Mouse (Mus musculus) hindbrain, embryonic 12.5 days (tissue): ENCODE measurements around the gene Rel. TPM values are rescaled to one million over a fixed set of nuclear protein-coding genes. Genes with fewer than 3 reads are reported as not detected.
"Not testable (repeated sequence)": the region's sequence is repeated elsewhere in the genome, so short reads cannot be mapped to it uniquely, and the experiment has no call there.

ENCODE experiments used
- ATAC-seq: fragments of 200-750 bp; cut with Nextera tagmentation; 2 replicates; pipeline ENCODE4 v1.8.0; 2017; ENCODE audit warnings: moderate TSS enrichment; ENCODE audit not compliant: low FRiP score
- H3K27ac ChIP-seq: fragments of 300-500 bp; sonication (generic); 2 replicates; pipeline ENCODE4 v1.5.1; 2016; ENCODE audit warnings: mild to moderate bottlenecking
- H3K27me3 ChIP-seq: fragments of 300-500 bp; sonication (generic); 2 replicates; pipeline ENCODE4 v1.6.1; 2016; ENCODE audit warnings: mild to moderate bottlenecking
- H3K36me3 ChIP-seq: fragments of 300-500 bp; sonication (generic); 2 replicates; pipeline ENCODE4 v1.6.1; 2016; ENCODE audit warnings: mild to moderate bottlenecking
- H3K4me1 ChIP-seq: fragments of 300-500 bp; sonication (generic); 2 replicates; pipeline ENCODE4 v1.6.1; 2016
- H3K4me2 ChIP-seq: fragments of 300-500 bp; sonication (generic); replicated peaks from 2 replicates; pipeline ENCODE4 v1.6.1; 2016; ENCODE audit warnings: mild to moderate bottlenecking
- H3K4me3 ChIP-seq: fragments of 300-500 bp; sonication (generic); 2 replicates; pipeline ENCODE4 v1.5.1; 2016; ENCODE audit warnings: mild to moderate bottlenecking
- H3K9ac ChIP-seq: fragments of 300-500 bp; sonication (generic); 2 replicates; pipeline ENCODE4 v1.6.1; 2016; ENCODE audit warnings: mild to moderate bottlenecking, moderate library complexity
- H3K9me3 ChIP-seq: fragments of 300-500 bp; sonication (generic); replicated peaks from 2 replicates; pipeline ENCODE4 v1.6.1; 2016; ENCODE audit warnings: mild to moderate bottlenecking
- WGBS: fragments of 180-500 bp; shearing (Covaris S2); methylation state at CpG from one replicate; pipeline ENCODE4 v1.1.7; 2016; 5-methylcytosine and 5-hydroxymethylcytosine counted together
- polyA plus RNA-seq: library from polyadenylated mRNA; unstranded; fragments of >200 nt; fragmentation: Nextera tagmentation; extraction: Ambion mirVana; gene quantifications from 2 replicates; pipeline ENCODE4 v1.2.1, GENCODE M21; 2016

Rel gene
- polyA plus RNA-seq, 1 experiment from 2014 or later = 0.80 TPM

DNA sequence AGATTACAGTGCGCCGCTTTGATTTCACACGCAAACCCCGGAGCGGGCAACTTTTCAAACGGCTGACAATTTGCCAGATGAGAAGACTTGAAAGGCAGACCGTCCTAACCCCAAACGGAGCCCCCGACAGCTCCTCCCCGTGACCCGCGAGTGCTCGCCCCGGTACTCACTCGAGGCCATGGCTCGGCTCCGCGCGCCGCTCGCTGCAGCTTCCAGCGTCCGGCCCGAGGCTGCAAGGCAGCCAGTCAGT, 335 bp downstream of the Rel start:
- ATAC-seq = no peak
- H3K9me3 ChIP-seq = no peaks in the 10 kb centered on the region
- H3K27ac ChIP-seq = peak overlapping the region; percentile 89
- peak overlapping the region; percentile 80 for H3K4me2 ChIP-seq
- peaks cover 5% of the 10 kb centered on the region; the same call in 1 of the 2 replicates for H3K4me1 ChIP-seq
- peaks cover 5% of the 10 kb centered on the region; the same call in 1 of the 2 replicates for H3K27me3 ChIP-seq
- H3K36me3 ChIP-seq = no peaks in the 10 kb centered on the region
- peak overlapping the region; percentile 73 for H3K9ac ChIP-seq
- 1% methylated on average over 24 of the region's 24 CpGs for WGBS
- H3K4me3 ChIP-seq = peak overlapping the region; percentile 73

DNA sequence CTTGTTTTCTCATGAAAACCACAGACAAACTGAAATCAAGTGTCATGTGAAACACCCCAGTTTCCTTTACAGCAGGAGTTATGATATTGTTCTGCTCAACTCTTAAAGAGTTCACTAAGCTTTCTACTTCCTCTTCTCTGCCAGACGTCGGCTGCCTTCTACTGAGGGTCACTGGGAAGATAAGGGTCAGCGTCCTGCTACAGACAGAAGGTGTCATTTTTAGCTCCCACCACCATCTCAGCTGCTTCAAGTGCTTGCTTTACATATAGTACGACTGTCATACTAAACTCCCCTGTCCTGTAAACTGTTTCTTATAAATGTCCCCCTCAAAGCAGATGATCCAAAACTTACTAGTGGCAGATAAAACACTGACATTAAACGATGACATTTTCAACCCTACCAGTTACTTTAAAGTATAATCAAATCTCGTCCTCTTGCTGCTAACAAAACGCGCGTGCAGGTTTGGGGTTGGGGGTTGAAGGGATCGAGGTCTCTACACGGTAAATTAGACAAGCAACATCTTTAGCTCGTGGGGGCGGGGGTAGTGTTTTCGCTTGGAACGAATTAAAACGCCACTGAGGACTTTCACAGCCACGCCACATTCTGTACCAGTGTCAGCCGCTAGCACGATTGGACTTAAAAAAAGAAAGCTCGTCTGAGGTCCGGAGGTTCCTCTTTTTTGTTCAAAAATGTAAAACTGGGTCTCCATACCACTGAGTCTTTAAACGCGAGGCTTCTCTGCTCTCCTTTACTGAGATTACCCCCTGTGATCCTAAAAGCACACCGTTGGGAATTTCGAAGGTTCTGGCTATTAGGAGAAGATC, 872 bp downstream of the Rel start:
- peak overlapping the region; percentile 73 for H3K9ac ChIP-seq
- peak; percentile 27; the same call in 1 of the 2 replicates for ATAC-seq
- H3K36me3 ChIP-seq = no peaks in the 10 kb centered on the region
- peak overlapping the region; percentile 89; the same call in 1 of the 2 replicates for H3K27ac ChIP-seq
- peak overlapping the region; percentile 73 for H3K4me3 ChIP-seq
- under 1% methylated on average over 25 of the region's 25 CpGs for WGBS
- H3K27me3 ChIP-seq = peaks cover 5% of the 10 kb centered on the region; the same call in 1 of the 2 replicates
- peaks cover 5% of the 10 kb centered on the region; the same call in 1 of the 2 replicates for H3K4me1 ChIP-seq
- H3K9me3 ChIP-seq = no peaks in the 10 kb centered on the region
- peak overlapping the region; percentile 80 for H3K4me2 ChIP-seq

DNA sequence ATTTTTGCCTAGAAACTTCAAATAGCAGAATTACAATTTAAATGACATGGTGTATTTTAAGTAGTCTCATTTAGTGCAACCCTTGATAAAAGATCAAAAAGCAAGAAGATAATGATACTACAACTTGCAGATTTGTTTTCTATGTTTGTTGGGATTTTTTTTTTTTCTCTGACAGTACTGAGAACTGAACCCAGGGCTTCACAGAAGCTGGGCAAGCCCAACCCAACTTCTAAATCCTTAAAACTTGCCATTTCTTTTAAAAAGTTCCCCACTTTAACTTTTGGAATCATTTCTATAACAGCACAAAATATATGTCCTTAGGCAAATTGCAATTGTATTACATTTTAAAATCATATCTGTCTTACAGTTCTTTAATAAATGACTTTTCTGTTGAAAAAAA, 1.7 kb downstream of the Rel start:
- Histone ChIP-seq H3K27me3 (peaks cover 5% of the 10 kb centered on the region; the same call in 1 of the 2 replicates), H3K27ac (no peak overlapping the region), H3K36me3 (no peaks in the 10 kb centered on the region), H3K4me1 (peaks cover 5% of the 10 kb centered on the region; the same call in 1 of the 2 replicates), H3K4me3 (no peak overlapping the region), H3K9ac (no peak overlapping the region), H3K9me3 (no peaks in the 10 kb centered on the region), H3K4me2 (no peak overlapping the region)
- ATAC-seq = no peak

DNA sequence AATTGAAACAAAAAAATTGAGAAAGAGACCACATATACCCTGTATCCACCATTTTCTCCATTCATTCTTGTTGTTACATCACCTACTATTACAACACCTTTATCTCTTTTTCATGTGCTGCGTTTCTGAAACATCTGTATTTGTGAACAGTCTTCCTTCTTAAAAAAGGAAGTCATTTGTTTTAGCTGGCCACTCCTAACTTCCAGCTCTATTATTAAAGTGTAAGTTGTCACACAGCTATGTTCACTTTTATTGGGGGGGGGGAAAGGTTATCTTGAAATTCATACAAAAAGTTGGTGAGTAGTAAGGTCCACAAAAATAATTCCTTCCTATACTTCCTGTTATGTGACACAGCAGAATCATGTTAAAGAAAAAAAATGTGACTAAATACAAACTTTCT, 2.8 kb downstream of the Rel start:
- H3K27me3 ChIP-seq = peaks cover 4% of the 10 kb centered on the region; the same call in 1 of the 2 replicates
- no peak overlapping the region for H3K27ac ChIP-seq
- no peak overlapping the region for H3K4me2 ChIP-seq
- no peaks in the 10 kb centered on the region for H3K36me3 ChIP-seq
- ATAC-seq = no peak
- 88% methylated on average over 1 of the region's 1 CpGs for WGBS
- H3K9me3 ChIP-seq = no peaks in the 10 kb centered on the region
- peaks cover 5% of the 10 kb centered on the region; the same call in 1 of the 2 replicates for H3K4me1 ChIP-seq
- H3K9ac ChIP-seq = no peak overlapping the region
- H3K4me3 ChIP-seq = no peak overlapping the region

DNA sequence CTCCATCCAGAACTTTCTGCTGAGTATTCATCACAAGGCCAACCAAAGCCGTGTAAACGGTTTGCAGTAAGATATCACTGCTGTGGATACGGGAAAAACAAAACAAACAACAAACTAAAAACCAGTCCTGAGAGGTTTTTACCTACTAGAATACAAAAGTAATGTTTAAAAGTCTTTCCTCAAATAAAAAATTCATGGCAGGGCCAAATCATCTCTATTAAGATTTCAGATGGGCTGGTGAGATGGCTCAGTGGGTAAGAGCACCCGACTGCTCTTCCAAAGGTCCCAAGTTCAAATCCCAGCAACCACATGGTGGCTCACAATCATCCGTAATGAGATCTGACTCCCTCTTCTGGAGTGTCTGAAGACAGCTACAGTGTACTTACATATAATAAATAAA, 3.4 kb downstream of the Rel start:
- H3K4me1 ChIP-seq, H3K27me3 ChIP-seq, ATAC-seq, H3K4me3 ChIP-seq, H3K9me3 ChIP-seq, H3K9ac ChIP-seq, H3K4me2 ChIP-seq, H3K36me3 ChIP-seq, H3K27ac ChIP-seq: not testable (repeated sequence)
- 85% methylated on average over 5 of the region's 5 CpGs for WGBS

DNA sequence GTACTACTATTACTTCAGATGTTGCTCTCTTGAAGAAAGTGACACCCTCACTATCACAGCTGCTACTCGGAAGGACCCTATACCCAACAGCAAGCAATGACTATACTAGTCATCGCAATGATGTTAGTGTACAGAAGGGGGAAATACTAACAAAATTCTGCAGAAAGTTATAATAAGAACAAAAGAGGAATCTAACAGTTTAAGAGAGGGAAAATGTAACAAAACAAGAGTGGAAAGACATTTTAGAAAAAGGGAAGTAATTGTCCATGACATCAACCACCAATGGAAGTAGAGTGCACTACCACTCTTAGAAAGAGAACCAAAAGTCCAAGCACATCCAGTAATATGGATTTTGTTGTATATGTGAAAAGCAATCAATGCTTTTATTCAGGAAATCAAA, 8.1 kb downstream of the Rel start:
- H3K9me3 ChIP-seq = no peaks in the 10 kb centered on the region
- no peak overlapping the region for H3K4me2 ChIP-seq
- WGBS = 92% methylated on average over 2 of the region's 2 CpGs
- H3K36me3 ChIP-seq = no peaks in the 10 kb centered on the region
- no peak overlapping the region for H3K4me3 ChIP-seq
- no peak overlapping the region for H3K9ac ChIP-seq
- no peak overlapping the region for H3K27ac ChIP-seq
- H3K27me3 ChIP-seq = no peaks in the 10 kb centered on the region
- no peak for ATAC-seq
- H3K4me1 ChIP-seq = no peaks in the 10 kb centered on the region

DNA sequence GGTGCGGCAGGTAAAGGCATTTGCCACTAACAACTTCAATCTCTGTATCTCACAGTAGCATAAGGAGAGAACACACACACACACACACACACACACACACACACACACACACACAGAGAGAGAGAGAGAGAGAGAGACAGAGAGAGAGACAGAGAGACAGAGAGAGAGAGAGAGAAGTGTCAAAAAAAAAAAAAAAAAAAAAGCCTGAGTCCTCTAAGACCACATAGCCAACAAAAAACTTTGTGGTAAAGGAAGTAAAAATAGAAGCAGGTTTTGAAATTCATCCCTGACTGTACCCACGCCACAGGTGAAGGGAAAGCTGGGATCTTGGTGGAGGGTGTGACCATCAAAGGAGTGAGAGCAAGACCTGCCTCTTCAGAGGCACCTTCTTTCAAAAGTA, 12.6 kb downstream of the Rel start:
- Histone ChIP-seq H3K4me1 (no peaks in the 10 kb centered on the region), H3K4me3 (no peak overlapping the region), H3K27ac (no peak overlapping the region), H3K36me3 (no peaks in the 10 kb centered on the region), H3K9me3 (no peaks in the 10 kb centered on the region), H3K9ac (no peak overlapping the region), H3K4me2 (no peak overlapping the region), H3K27me3 (no peaks in the 10 kb centered on the region)
- WGBS = 80% methylated on average over 2 of the region's 2 CpGs
- ATAC-seq = no peak

DNA sequence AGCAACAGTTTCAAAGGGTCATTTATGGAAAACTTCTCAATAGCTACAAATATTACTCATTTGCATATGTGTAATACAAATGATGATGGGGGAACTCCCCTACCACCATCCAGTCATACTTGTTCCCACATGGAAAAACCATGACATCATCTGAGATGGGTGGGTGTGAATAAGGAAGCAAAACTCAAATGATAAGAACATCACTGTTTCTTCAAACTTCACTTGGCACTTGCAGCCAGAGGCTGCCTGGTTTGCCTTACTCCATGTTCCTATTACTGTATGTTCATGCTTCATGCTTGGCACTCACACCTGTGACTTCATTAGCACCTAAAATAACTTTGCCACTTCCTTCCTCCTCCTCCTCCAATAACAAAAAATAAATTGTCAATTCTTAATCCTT, 16.4 kb downstream of the Rel start:
- Histone ChIP-seq H3K9ac (no peak overlapping the region), H3K27ac (no peak overlapping the region), H3K36me3 (no peaks in the 10 kb centered on the region), H3K27me3 (no peaks in the 10 kb centered on the region), H3K4me1 (no peaks in the 10 kb centered on the region), H3K4me2 (no peak overlapping the region), H3K9me3 (no peaks in the 10 kb centered on the region), H3K4me3 (no peak overlapping the region)
- ATAC-seq = no peak

DNA sequence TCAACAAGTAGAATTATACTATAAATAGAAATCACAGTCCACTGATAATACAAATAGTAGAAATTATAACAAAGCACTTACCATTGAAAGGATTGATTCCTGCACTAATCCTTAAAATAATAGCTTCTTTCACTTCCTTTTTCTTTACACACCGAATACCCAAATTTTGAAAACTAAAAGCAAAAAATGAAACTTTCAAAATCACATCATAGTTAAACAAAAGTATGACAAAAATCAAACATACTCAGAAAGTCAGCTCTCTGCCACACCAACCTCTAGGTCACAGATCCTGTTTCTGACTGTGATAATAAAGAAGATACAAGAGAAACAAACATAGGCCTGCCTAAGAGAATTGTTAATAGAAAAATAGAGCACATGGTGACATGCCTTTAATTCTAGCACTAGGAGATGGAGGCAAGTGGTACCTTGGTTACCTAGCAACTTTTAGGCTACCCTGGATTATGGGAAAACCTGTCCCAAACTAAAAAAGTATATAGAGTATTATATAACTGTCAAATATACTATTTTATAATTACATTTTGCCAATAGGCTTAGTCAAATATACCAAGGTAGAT, 17.5 kb downstream of the Rel start:
- ATAC-seq = no peak
- Histone ChIP-seq H3K4me3 (no peak overlapping the region), H3K36me3 (no peaks in the 10 kb centered on the region), H3K27me3 (no peaks in the 10 kb centered on the region), H3K9me3 (no peaks in the 10 kb centered on the region), H3K4me2 (no peak overlapping the region), H3K4me1 (no peaks in the 10 kb centered on the region), H3K9ac (no peak overlapping the region), H3K27ac (no peak overlapping the region)
- WGBS = 95% methylated on average over 1 of the region's 1 CpGs

DNA sequence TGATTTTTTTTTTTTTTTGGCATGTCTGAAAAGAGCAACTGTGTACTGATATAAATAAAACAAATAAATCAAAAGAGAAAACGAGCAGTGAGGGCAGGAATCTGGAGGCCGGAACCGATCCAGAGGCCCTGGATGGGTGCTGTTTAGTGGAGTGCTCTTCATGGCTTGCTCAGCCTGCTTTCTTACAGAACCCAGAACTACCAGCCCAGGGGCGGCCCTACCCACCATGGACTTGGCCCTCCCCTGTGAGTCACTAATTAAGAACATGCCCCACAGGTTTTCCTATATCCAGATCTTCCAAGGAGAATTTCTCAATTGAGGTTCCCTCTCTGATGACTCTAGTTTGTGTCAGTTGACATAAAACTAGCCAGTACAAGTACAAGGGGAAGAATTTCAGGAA, 24.7 kb downstream of the Rel start:
- Histone ChIP-seq H3K9ac (no peak overlapping the region), H3K27ac (no peak overlapping the region), H3K4me2 (no peak overlapping the region), H3K27me3 (no peaks in the 10 kb centered on the region), H3K36me3 (no peaks in the 10 kb centered on the region), H3K4me3 (no peak overlapping the region), H3K4me1 (no peaks in the 10 kb centered on the region), H3K9me3 (no peaks in the 10 kb centered on the region)
- ATAC-seq = no peak
- 91% methylated on average over 4 of the region's 4 CpGs for WGBS

DNA sequence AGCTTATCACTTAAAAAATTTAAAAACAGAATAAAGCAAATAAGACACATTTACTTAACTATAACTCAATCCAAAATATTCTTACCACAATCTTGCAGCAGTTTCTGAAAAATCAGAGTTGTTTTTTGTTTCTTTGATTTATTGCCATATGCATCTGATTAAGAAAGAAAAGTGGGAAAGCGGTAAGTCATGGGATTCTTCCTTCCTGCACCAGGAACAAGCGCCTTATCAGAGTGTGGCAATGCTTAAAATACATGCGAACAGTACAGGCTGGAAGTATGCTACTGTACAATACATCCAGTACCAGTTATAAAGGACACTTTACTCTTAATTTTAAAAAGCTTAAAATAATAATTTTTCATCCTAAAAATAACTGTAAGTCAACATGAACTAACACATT, 26.4 kb downstream of the Rel start:
- Histone ChIP-seq H3K4me2 (no peak overlapping the region), H3K27ac (no peak overlapping the region)
- no peak for ATAC-seq

DNA sequence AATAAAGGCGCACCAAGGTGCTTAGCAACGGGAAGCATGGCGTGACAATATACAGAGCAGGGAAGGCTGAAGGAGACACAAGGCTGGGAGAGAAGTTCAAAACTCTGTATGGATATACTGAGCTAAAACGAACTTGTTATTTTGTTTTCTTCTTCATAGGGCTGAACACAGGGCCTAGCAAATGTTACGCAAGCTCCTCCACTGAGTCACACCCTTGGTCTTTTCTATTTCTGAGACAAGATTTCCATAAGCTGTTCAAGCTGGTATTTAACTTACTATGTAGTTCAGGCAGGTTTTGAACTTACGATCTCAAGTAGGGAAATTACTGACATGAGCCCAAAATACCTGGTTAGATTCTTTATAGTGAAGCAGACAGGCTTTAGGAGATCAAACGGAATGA, 29.4 kb downstream of the Rel start:
- Histone ChIP-seq H3K4me3 (no peak overlapping the region), H3K27ac (no peak overlapping the region), H3K27me3 (no peaks in the 10 kb centered on the region), H3K9ac (no peak overlapping the region), H3K9me3 (no peaks in the 10 kb centered on the region), H3K4me1 (no peaks in the 10 kb centered on the region), H3K36me3 (no peaks in the 10 kb centered on the region), H3K4me2 (no peak overlapping the region)
- ATAC-seq = no peak
- WGBS = 89% methylated on average over 7 of the region's 7 CpGs

More for the DNA sequence above, 26.4 kb downstream of the Rel start:
- Histone ChIP-seq H3K27me3 (no peaks in the 10 kb centered on the region), H3K9me3 (no peaks in the 10 kb centered on the region), H3K9ac (no peak overlapping the region), H3K36me3 (no peaks in the 10 kb centered on the region), H3K4me3 (no peak overlapping the region), H3K4me1 (no peaks in the 10 kb centered on the region)
- 95% methylated on average over 3 of the region's 3 CpGs for WGBS

DNA sequence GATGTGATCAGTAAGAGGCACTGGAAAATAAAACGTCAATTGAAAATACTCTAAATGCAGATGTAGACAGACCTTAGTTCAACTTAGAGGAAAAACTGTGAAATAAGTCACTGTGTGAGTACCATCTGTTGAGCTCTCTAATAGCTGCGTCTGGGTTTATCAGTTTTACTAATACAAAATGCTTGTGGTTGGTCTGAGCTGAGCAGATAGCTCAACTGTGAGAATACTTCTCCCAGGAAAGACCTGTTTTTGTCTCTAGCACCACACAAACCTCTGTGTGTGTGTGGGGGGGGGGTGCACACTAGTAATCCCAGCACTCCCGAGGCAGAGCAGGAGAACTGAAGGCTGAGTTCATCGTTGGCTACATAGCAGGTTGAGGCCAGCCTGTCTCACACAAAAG, 29.9 kb downstream of the Rel start:
- no peak for ATAC-seq
- 81% methylated on average over 4 of the region's 4 CpGs for WGBS
- no peak overlapping the region for H3K27ac ChIP-seq

More for the DNA sequence above, 29.9 kb downstream of the Rel start:
- Histone ChIP-seq H3K4me2 (no peak overlapping the region), H3K9ac (no peak overlapping the region), H3K9me3 (no peaks in the 10 kb centered on the region), H3K4me1 (no peaks in the 10 kb centered on the region), H3K36me3 (no peaks in the 10 kb centered on the region), H3K4me3 (no peak overlapping the region), H3K27me3 (no peaks in the 10 kb centered on the region)
